Mouse (Mus musculus) Patski (cell line): Measurements from ENCODE around the gene Cldn9. TPM values are rescaled to one million over a fixed set of nuclear protein-coding genes. Genes with fewer than 3 reads are reported as not detected.

ENCODE experiments used
- ATAC-seq: fragments of 100-300 bp; one replicate; pipeline ENCODE4 v1.8.0; 2021
- CTCF ChIA-PET: fragments of 350-600 bp; sonication (Branson Sonifier 250); formaldehyde crosslinking; loops from one replicate; lab custom pipeline; 2022; ENCODE audit warnings: inconsistent platforms; lab: Charles Lee
- POLR2A ChIA-PET: fragments of 350-600 bp; sonication (Branson Sonifier 250); formaldehyde crosslinking; loops from one replicate; lab custom pipeline; 2022; ENCODE audit warnings: antibody characterized with exemption, inconsistent platforms; lab: Charles Lee
- DNase-seq: peaks from one replicate; pipeline ENCODE4 v3.0.0-alpha.2; 2011; ENCODE audit warnings: low read depth, low spot score
- H3K27me3 ChIP-seq: fragments of 371-371 bp; one replicate; pipeline ENCODE4 v1.5.1; 2021
- CTCF ChIP-seq: fragments of 100-300 bp; IDR thresholded peaks from one replicate; pipeline ENCODE4 v1.5.1; 2021
- in situ Hi-C: fragments of 300-500 bp; cut with MboI; formaldehyde crosslinking; loops from 3 replicates; pipeline ENCODE4 v1.11.1; 2018; ENCODE audit warnings: low pct_unique_long_range_greater_than_20kb, mixed read lengths
- polyA plus RNA-seq: library from polyadenylated mRNA; unstranded; gene quantifications from one replicate; pipeline ENCODE4 v1.2.3, GENCODE M21; 2021

Cldn9 gene
- polyA plus RNA-seq, 1 experiment from 2014 or later: 0.05 TPM

- POLR2A ChIA-PET: interaction anchor here (1.0 to 4.0 kb wide), 4 partner anchors 9 to 62 kb away, joined by 3 to 28 read pairs (median 4); no protein-coding TSS in a partner anchor
- no peaks in the 10 kb centered on the region for H3K27me3 ChIP-seq
- DNase-seq (no peak), ATAC-seq (peak; percentile 0)
- TF ChIP-seq CTCF: no peak
- CTCF ChIA-PET: interaction anchor here (1.2 to 2.9 kb wide), 4 partner anchors 16 to 32 kb away, joined by 3 to 13 read pairs (median 3); no protein-coding TSS in a partner anchor
- in situ Hi-C loops: no loop called here
Measured at GRCm38 (mm10) chr17:23674271-23674952, 9.4 kb downstream of the Cldn9 start.

DNA sequence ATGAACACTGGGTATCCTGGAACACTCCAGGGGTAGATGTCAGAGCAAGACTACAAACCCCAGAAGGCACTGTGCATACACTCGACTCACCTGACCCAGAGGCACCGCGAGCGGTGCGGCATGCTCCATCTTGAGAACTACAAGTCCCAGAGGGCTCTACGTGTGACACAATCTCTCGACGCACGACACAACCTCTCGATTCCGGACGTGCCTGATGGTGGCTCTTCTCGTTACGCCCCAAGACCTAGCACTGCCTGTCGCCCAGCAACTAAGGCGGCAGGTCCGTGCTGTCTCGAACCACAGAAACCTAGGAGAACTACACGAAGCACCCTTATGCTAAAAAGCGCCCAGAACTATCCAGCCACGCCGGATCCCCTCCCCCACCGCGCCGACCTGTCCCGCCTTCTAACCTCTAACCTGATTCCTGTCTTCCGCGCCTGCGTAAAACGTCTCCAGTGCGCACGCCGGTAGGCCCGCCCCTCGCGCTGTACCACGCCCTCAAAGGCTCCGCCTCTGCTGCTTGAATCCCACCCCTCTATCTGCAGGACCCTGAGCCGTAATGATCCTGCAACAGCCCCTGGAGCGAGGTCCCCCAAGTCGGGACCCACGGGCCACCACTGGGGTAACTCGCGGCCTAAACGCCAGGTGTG lies 10.3 kb downstream of the Cldn9 start, which contains the start of the genes Hcfc1r1 and Thoc6:
Gene Hcfc1r1 (plus strand): TSS at position 173 of the 650 bp plus-strand sequence.
Gene Thoc6 (minus strand): TSS at position 459 of the 650 bp plus-strand sequence.
- CTCF ChIA-PET: interaction anchor here (1.2 to 2.9 kb wide), 3 partner anchors 10 to 26 kb away, joined by 3 to 13 read pairs (median 3); no protein-coding TSS in a partner anchor
- peak; percentile 77 for DNase-seq
- in situ Hi-C loops: no loop called here
- POLR2A ChIA-PET: interaction anchor here (1.5 to 4.0 kb wide), 2 partner anchors 8 to 26 kb away, joined by 4 to 28 read pairs; no protein-coding TSS in a partner anchor
- no peak for TF ChIP-seq CTCF
- peak; percentile 68 for ATAC-seq
- no peaks in the 10 kb centered on the region for H3K27me3 ChIP-seq

GRCm38 (mm10) chr17:23672761-23673160 lies 11.1 kb downstream of the Cldn9 start:
- H3K27me3 ChIP-seq: no peaks in the 10 kb centered on the region
- in situ Hi-C loops: no loop called here
- CTCF ChIA-PET: interaction anchor here (1.2 kb wide), 1 partner anchor 9 kb away, joined by 3 read pairs; no protein-coding TSS in a partner anchor
- no peak for ATAC-seq
- TF ChIP-seq CTCF: no peak
- POLR2A ChIA-PET: interaction anchor here (0.8 kb wide), 1 partner anchor 12 kb away, joined by 3 read pairs; the partner anchor contains the start of gene Bicdl2
- DNase-seq: no peak

DNA sequence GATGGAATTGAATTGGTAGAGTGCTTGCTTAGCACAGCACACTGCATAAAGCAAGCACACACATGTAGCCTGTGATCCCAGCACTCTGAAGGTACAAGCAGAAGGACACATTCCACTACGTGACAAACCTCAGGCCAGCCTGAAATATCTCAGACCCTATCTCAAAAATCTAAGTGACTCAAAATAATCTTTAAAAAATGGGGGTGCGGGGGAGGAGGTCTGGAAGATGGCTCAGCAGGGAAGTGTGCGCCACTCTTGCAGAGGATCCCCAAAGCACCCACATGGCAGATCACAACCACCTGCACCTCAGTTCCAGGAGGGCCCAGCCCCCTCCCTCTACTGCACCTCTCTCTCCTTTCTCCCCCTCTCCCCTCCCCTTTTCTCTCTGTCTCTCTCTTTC lies 12.3 kb downstream of the Cldn9 start:
- CTCF ChIA-PET: no interaction called here
- in situ Hi-C loops: no loop called here
- POLR2A ChIA-PET: no interaction called here
- DNase-seq: no peak
- no peaks in the 10 kb centered on the region for H3K27me3 ChIP-seq
- ATAC-seq: no peak
- no peak for TF ChIP-seq CTCF

GRCm38 (mm10) chr17:23670516-23671074 lies 13.2 kb downstream of the Cldn9 start:
- ATAC-seq (no peak), DNase-seq (no peak)
- POLR2A ChIA-PET: no interaction called here
- no peaks in the 10 kb centered on the region for H3K27me3 ChIP-seq
- in situ Hi-C loops: no loop called here
- TF ChIP-seq CTCF: no peak
- CTCF ChIA-PET: interaction anchor here (1.0 kb wide), 1 partner anchor 11 kb away, joined by 3 read pairs; no protein-coding TSS in a partner anchor

DNA sequence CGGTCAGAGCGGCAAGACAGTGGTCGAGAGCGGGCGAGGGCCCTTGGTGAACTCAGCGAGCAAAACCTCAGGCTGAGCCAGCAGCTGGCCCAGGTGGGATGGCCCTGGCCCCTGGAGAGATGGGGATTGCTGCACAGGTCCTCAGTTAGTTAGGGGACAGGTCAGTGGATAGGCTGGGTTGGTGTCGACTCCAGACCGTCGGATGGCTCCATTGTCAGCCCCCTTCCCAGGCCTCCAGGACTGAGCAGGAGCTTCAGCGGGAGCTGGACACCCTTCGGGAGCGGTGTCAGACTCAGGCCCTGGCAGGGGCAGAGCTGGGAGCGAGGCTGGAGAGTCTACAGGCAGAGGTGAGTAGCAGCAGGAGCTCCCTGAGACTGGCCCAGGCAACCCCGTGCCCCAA lies 18.3 kb downstream of the Cldn9 start:
- no peaks in the 10 kb centered on the region for H3K27me3 ChIP-seq
- TF ChIP-seq CTCF: no peak
- no peak for DNase-seq
- in situ Hi-C loops: no loop called here
- ATAC-seq: no peak
- CTCF ChIA-PET: interaction anchor here (1.5 to 3.7 kb wide), 2 partner anchors 35 to 41 kb away, joined by 4 to 16 read pairs; no protein-coding TSS in a partner anchor
- POLR2A ChIA-PET: interaction anchor here (1.4 kb wide), 1 partner anchor 9 kb away, joined by 4 read pairs; the partner anchor contains the start of gene Thoc6

DNA sequence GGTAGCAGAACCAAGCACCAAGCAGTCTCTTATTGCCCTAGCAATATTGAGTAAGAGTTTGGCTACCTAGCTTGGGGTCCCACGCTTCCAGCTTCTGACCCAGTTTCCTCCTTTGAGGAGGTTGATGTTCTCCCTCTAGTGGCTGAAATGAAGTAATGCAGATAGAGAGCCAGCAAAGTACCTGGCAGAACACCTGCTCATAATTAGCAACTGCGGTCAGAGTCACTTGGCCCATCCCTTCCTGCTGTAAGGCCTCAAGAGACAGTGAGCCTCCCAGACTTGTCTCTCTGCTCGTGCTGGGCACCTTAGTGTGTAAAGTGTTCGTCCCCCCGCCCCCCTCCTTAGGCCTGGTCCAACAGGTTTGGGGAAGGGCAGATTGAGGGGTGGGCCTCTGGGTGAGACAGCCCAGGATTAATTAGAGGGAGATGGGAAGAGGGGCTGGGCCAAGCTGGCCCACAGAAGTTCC lies 19.2 kb downstream of the Cldn9 start:
- DNase-seq (no peak), ATAC-seq (no peak)
- in situ Hi-C loops: loop anchor here (5.0 kb wide), 1 partner anchor 38 kb away; no protein-coding TSS in a partner anchor
- H3K27me3 ChIP-seq: no peaks in the 10 kb centered on the region
- TF ChIP-seq CTCF: no peak
- ChIA-PET CTCF (interaction anchor here (0.7 to 3.7 kb wide), 10 partner anchors 8 to 103 kb away, joined by 3 to 16 read pairs (median 3); no protein-coding TSS in a partner anchor), POLR2A (interaction anchor here (0.8 to 1.4 kb wide), 2 partner anchors 10 to 13 kb away, joined by 3 to 4 read pairs; partner anchors contain the start of gene Thoc6)

- in situ Hi-C loops: loop anchor here (5.0 kb wide), 1 partner anchor 41 kb away; no protein-coding TSS in a partner anchor
- POLR2A ChIA-PET: no interaction called here
- no peak for ATAC-seq
Measured at GRCm38 (mm10) chr17:23661526-23661925, 22.3 kb downstream of the Cldn9 start.

GRCm38 (mm10) chr17:23660876-23661200 lies 23.0 kb downstream of the Cldn9 start:
- ChIA-PET CTCF (interaction anchor here (1.2 to 3.4 kb wide), 6 partner anchors 9 to 46 kb away, joined by 3 to 12 read pairs (median 6); no protein-coding TSS in a partner anchor), POLR2A (no interaction called here)
- no peak for DNase-seq
- TF ChIP-seq CTCF: no peak
- ATAC-seq: no peak
- in situ Hi-C loops: loop anchor here (5.0 kb wide), 1 partner anchor 41 kb away; no protein-coding TSS in a partner anchor
- H3K27me3 ChIP-seq: no peaks in the 10 kb centered on the region

More at GRCm38 (mm10) chr17:23661526-23661925, 22.3 kb downstream of the Cldn9 start:
- TF ChIP-seq CTCF: no peak
- H3K27me3 ChIP-seq: no peaks in the 10 kb centered on the region
- CTCF ChIA-PET: interaction anchor here (1.2 to 3.4 kb wide), 5 partner anchors 10 to 45 kb away, joined by 3 to 12 read pairs (median 8); no protein-coding TSS in a partner anchor
- no peak for DNase-seq
